Mouse (Mus musculus): ENCODE measurements around the gene Pirt. TPM values are rescaled to one million over a fixed set of nuclear protein-coding genes. Genes with fewer than 3 reads are reported as not detected.

The Pirt gene
- total RNA-seq (2021), result under 1 TPM in 1 of 2 experiments, not detected in 1; 0.09 TPM
- long read RNA-seq, experiment 1, result 0 reads
- long read RNA-seq, experiment 2, result 0 reads

- DNase-seq (ENCODE audit: low spot score), result no peak
These were observed at the start of gene Pirt for GRCm38 (mm10) chr11:66911811-66912210. Gene Pirt, plus strand, starts transcription at chr11:66911981.

- peak; percentile 18 for DNase-seq (ENCODE audit: low spot score)
These were observed 40.1 kb upstream of the Pirt start for GRCm38 (mm10) chr11:66871701-66872100.

- no peak for DNase-seq (ENCODE audit: low spot score)
These were observed 38.9 kb upstream of the Pirt start for GRCm38 (mm10) chr11:66872773-66873470.

GRCm38 (mm10) chr11:66881291-66881690 is 30.5 kb upstream of the Pirt start:
- DNase-seq (ENCODE audit: low spot score), result no peak

- peak; percentile 38 for DNase-seq (ENCODE audit: low spot score)
These were observed 29.3 kb upstream of the Pirt start for GRCm38 (mm10) chr11:66882224-66883040.

- no peak for DNase-seq (ENCODE audit: low spot score)
These were observed 19.2 kb upstream of the Pirt start for GRCm38 (mm10) chr11:66892536-66892935.

- no peak for DNase-seq (ENCODE audit: low spot score)
These were observed 13.0 kb upstream of the Pirt start for GRCm38 (mm10) chr11:66898747-66899146.

GRCm38 (mm10) chr11:66899426-66899825 is 12.4 kb upstream of the Pirt start:
- peak; percentile 66 for DNase-seq (ENCODE audit: low spot score)

- DNase-seq (ENCODE audit: low spot score), result no peak
These were observed 9.0 kb upstream of the Pirt start for GRCm38 (mm10) chr11:66902801-66903200.

GRCm38 (mm10) chr11:66905617-66906384 is 6.0 kb upstream of the Pirt start:
- peak; percentile 76 for DNase-seq (ENCODE audit: low spot score)

- DNase-seq (ENCODE audit: low spot score), result no peak
These were observed 1.0 kb downstream of the Pirt start for GRCm38 (mm10) chr11:66912531-66913458.

- peak; percentile 25 for DNase-seq (ENCODE audit: low spot score)
These were observed 2.5 kb downstream of the Pirt start for GRCm38 (mm10) chr11:66914249-66914648.

- no peak for DNase-seq (ENCODE audit: low spot score)
These were observed 8.2 kb downstream of the Pirt start for GRCm38 (mm10) chr11:66920012-66920411.

- DNase-seq (ENCODE audit: low spot score), result no peak
These were observed 12.5 kb downstream of the Pirt start for GRCm38 (mm10) chr11:66924095-66924823.

GRCm38 (mm10) chr11:66928311-66928710 is 16.5 kb downstream of the Pirt start:
- DNase-seq (ENCODE audit: low spot score), result no peak

GRCm38 (mm10) chr11:66932827-66933599 is 21.2 kb downstream of the Pirt start:
- no peak for DNase-seq (ENCODE audit: low spot score)

GRCm38 (mm10) chr11:66934428-66935173 is 22.8 kb downstream of the Pirt start:
- DNase-seq (ENCODE audit: low spot score), result no peak

GRCm38 (mm10) chr11:66942011-66942410 is 30.2 kb downstream of the Pirt start:
- no peak for DNase-seq (ENCODE audit: low spot score)

All from gastrocnemius, adult 18-20 months (tissue).